Mouse (Mus musculus): Measurements from ENCODE around the gene Olfr263.
"Not testable (repeated sequence)": the region's sequence is repeated elsewhere in the genome, so short reads cannot be mapped to it uniquely, and the experiment has no call there.

Olfr263 gene

GRCm38 (mm10) chr13:21129339-21129738, at the start of gene Olfr263:
Olfr263 (plus strand) TSS chr13:21129639.
- not testable (repeated sequence) for DNase-seq (ENCODE audit: low spot score)

DNA sequence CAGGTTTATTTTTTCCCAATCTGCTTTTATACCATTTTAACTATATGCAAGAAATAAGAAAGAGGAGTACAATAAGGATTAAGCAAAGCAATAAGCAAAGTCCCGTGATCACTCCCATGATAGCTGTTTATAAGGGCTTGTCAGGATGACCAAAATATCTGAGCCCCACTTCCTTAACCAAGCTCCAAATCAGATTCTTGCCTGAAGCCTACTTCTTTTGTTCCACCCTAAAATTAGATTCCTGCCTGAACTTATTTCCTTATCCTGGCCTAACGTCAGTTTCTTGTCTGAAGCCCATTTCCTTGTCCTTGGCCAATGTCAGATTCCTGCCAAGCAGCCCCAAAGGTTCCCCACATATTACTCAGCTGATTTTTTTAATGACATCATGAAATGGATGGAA, 46.8 kb upstream of the Olfr263 start:
- DNase-seq (ENCODE audit: low spot score), result no peak

- DNase-seq (ENCODE audit: low spot score), result no peak
These were observed 19.7 kb upstream of the Olfr263 start for GRCm38 (mm10) chr13:21109759-21110158.

GRCm38 (mm10) chr13:21110441-21110840, 19.0 kb upstream of the Olfr263 start:
- DNase-seq (ENCODE audit: low spot score), result no peak

GRCm38 (mm10) chr13:21111183-21111582, 18.3 kb upstream of the Olfr263 start, which contains the start of gene Olfr1369-ps1:
Olfr1369-ps1 (plus strand) TSS chr13:21111483.
- DNase-seq (ENCODE audit: low spot score), result not testable (repeated sequence)

DNA sequence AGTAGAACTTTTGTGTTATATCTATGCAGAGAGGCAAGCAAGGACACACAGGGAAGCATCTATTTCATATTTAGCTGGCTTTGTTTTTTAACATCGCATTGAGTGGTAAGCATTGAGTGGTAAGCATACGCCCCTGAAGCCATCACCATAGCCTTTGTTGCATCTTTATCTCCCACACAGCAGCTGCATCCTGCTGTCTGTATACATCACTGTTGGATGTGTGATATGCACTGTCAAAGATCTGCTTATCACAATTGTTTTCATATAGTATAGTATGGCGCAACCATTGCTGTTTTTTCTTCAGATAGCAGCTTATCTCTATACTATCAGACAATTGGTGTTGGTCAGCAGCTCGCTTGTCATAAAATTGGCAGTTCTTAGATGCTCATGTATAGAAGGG, 15.3 kb upstream of the Olfr263 start:
- no peak for DNase-seq (ENCODE audit: low spot score)

DNA sequence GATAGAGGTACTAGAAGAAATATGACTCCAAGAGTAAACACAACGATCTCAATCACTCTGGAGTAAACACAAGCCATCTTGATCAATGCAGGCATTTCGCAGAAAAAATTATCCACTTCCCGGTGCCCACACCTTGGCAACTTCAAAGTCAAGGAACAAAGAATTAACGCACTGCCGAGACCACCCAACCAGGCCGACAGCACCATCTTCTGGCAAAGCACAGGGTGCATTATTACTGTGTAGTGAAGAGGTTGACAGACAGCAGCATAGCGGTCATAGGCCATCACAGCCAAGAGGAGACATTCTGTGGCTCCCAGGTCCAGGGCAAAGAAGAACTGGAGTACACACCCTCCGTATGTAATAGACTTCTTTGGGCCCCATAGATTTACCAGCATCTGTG, 13.0 kb downstream of the Olfr263 start:
- DNase-seq (ENCODE audit: low spot score), result no peak

DNA sequence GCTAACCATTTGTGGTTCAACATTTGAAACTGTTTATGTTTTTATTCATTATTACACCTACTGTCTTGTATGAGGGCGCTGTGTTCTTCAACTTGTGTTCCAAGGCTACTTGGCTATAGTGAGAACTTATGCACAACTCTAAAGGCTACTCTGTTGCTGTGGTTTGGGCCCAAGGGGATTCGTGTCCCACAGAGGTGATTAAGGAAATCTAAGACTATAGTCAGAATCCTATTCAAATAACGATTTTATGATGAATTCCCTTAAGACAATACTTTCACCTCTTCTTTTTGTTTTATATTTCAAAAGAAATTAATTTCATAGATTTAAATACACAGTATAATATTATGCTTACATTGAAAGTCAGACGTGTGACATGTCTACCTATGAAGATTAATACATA, 16.3 kb downstream of the Olfr263 start, which contains the start of gene Olfr1368:
TSS of gene Olfr1368 (minus strand) at position 101 of the 400 bp plus-strand sequence.
- DNase-seq (ENCODE audit: low spot score), result no peak

DNA sequence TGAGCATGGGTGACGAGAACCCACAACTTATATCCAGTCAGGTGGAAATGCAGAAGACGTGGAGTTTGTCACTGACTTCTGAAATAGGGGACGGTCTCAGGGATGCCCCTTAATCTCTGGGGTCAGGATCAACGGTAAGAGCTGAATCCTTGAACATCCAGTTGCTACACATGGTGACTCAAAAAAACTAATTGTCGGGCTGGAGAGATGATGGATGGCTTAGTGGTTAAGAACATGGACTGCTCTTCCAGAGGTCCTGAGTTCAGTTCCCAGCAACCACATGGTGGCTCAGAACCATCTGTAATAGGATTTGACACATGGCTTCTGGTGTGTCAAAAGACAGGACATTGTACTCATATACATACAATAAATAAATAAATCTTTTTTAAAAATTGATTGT, 26.4 kb downstream of the Olfr263 start:
- DNase-seq (ENCODE audit: low spot score), result no peak

DNA sequence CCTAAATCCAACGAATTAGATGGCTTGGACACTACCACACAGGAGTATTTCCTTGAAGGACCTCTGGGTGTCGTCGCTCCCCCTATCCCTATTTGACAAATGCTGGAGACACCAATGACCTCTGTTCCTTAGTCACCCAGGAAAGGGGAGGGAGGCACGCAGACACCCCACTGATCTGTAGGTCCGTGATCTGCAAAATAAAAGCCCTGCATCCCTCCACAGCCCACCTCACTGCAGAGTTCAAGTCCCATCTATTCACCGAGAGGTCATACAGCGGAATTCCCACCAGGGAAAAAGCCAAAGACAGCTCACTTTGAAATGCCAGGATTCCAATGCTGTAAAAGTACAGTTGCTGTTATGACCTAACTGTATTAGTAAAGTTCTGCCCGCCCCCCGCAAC, 28.6 kb downstream of the Olfr263 start:
- DNase-seq (ENCODE audit: low spot score), result no peak

DNA sequence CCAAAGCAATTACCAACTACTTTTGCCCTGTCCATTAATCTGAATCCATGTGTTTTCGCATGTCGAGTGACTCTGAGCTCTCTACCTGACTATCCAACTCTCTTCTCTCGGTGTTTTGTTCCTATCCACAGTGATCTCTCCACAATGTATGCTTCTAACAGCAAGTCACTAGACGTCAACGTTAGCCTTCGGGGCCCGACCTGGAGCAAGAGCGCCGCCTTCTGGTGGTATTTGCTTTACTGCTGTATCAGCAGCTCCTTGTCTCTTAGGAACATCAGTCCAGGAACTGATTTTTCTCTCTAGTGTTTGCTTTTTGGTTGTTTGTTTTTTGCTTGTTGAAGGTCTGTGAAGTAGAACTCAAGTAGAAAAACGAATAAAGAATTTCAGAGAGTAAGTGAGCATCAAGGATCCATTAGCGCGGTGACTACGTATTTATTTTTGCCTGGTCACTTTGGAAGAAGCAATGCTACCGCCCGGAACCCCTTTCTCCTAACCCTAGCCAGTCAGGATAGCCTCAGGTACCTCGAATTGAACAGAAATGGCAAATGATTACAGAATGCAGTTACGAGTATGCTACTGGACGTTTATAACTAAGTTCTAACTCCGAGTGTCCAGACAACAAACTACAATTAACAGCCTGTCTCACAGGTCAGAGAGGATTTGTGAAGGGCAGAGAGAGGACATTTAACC, 29.5 kb downstream of the Olfr263 start:
- peak; percentile 66 for DNase-seq (ENCODE audit: low spot score)

- no peak for DNase-seq (ENCODE audit: low spot score)
These were observed 30.0 kb downstream of the Olfr263 start for GRCm38 (mm10) chr13:21159475-21159819.

DNA sequence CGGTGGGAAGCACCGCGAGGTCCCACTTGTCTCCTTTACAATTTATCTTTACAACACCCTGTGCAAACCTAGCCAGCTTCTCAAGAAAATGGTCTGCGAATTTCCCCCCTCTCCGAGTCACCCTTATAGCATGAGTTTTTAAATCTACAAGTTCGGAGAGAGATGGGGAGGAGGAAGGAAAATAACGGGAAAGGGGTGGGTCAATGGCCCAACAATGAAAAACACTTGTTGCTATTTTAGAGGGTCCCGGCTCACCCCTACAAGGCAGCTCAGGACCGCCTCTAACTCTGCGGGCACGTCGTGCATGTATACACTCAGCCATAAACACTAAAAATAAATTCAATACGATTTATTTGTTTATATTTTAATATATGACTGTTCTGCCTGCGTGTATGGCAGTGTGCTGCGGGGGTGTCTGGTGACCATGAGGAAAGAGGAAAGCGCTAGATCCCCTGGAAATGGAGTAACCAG, 30.6 kb downstream of the Olfr263 start:
- DNase-seq (ENCODE audit: low spot score), result no peak

DNA sequence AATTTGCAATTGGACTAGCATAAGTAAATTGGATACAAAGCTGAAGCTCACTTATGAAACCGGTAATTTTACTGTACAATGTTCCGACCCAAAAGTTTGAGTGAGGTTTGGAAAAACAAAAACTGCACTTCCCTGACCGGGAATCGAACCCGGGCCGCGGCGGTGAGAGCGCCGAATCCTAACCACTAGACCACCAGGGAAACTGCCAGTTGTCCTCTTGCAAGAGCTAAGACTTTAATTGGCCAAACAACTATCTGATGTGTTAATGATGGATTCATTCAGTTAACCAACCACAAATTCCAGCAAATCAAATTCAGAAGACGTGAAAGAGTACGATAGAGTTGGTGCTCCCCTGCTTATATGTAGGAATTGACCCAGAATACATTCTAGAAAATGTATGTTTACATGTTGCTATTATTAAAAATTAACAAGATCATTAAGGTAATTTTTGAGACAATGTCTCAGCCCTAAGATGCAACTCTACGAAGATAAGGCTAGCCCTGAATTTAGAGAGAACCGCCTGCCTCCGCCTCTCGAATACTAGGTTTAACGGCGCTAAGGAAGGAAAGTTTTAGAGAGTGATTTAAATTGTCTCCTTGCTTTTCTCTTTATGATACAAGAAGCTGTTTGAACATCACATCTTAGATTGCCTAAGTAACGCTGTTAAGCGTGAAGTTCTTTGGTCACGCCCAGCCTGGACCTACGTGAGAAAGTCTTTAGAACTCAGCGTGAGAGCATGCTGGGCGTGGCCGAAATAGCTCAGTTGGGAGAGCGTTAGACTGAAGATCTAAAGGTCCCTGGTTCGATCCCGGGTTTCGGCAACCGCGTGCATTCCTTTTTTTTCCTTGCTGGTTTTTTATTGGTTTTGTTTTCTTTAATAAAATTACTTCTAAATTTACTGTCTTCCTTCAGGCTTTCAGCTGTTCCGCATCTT, 31.5 kb downstream of the Olfr263 start:
- peak; percentile 79 for DNase-seq (ENCODE audit: low spot score)

GRCm38 (mm10) chr13:21161591-21161990, 32.2 kb downstream of the Olfr263 start:
- DNase-seq (ENCODE audit: low spot score), result no peak

- DNase-seq (ENCODE audit: low spot score), result no peak
These were observed 33.2 kb downstream of the Olfr263 start for GRCm38 (mm10) chr13:21162591-21162990.

DNA sequence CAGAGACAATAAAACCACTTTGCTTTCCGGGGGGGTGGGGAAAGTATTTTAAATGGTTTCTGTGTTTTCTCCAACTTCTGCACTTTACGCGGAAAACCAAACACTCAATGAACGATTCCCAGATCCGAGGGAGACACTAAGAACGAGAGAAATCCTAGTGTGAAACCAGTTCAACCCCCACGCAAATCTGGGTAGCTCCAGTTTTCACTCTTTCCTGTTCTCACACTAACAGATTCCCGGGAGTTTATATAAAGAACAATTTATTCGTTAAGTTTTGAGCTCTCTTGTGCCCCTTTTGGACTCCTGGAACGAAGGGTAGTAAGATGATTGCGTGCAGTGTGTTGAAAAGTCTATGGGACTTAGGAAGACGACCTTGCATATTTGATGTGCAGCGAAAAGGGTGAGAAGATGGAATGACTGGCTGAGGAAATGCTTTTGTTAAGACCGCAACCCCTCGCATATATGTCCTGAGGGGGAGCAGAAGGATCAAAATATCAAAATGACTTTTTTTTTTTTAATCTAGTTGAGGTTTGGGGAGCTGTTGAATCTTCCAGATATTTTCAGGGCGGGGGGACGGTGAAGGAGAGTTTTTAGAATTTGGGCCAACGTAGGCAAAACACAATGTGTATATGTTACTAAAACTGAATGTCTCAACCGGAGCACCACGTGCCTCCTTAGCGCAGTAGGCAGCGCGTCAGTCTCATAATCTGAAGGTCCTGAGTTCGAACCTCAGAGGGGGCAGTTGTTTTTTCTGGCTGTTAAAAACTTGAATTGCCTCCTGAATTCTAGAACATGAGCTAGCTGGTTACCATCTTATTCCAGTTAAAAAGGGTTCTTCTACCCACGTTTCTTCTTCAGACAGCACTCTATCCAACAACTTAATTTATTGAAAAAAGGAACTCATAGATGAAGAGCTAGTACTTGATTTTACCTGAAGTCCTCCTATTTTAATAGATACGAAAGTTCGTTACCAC, 37.8 kb downstream of the Olfr263 start:
- DNase-seq (ENCODE audit: low spot score), result peak; percentile 47

DNA sequence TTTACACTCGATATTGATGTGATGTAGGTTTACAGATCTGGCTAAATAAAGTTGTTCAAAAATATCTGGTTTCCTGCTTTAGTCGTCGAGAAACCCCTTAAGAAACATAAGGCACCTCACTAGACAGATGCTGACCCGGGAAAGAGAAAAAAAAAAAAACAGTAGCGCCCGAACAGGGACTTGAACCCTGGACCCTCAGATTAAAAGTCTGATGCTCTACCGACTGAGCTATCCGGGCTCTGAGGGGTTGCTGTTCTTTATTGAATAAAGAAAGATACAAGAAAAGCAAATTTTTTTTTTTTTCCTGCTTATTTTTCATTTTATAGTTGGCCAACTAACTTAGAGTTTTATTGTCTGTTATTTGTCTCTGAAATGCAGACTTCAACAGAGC, 38.5 kb downstream of the Olfr263 start:
- DNase-seq (ENCODE audit: low spot score), result no peak

GRCm38 (mm10) chr13:21168371-21169011, 39.1 kb downstream of the Olfr263 start:
- no peak for DNase-seq (ENCODE audit: low spot score)

- DNase-seq (ENCODE audit: low spot score), result no peak
These were observed 39.8 kb downstream of the Olfr263 start for GRCm38 (mm10) chr13:21169121-21169656.

All from ovary, adult 18-20 months (tissue).